Mouse (Mus musculus): ENCODE data around the gene Fbxo41. TPM values are rescaled to one million over a fixed set of nuclear protein-coding genes. Genes with fewer than 3 reads are reported as not detected.
"Not testable (repeated sequence)": the region's sequence is repeated elsewhere in the genome, so short reads cannot be mapped to it uniquely, and the experiment has no call there.

Fbxo41 gene
- polyA plus RNA-seq, 1 experiment from 2014 or later: 11.5 TPM

DNA sequence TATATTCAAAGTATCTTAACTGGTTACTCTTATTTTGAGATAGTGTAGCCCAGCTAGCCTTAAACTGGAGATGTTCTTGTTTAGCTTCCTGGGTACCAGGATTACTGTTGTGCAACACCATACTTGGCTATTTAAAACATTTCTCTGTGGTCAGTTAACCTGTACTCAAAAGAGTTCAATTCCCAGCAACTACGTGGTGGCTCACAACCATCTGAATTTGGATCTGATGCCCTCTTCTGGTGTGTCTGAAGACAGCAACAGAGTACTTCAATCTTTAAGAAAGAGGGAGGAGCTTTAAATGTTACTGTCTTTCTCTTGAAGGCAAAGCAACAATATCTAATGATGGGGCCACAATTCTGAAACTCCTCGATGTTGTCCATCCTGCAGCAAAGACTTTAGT lies 43.2 kb downstream of the Fbxo41 start:
- Histone ChIP-seq H3K4me1 (peaks cover 19% of the 10 kb centered on the region), H3K9ac (no peak overlapping the region), H3K9me3 (no peaks in the 10 kb centered on the region), H3K4me3 (no peak overlapping the region), H3K27me3 (replicated peaks) (no peaks in the 10 kb centered on the region), H3K4me2 (no peak overlapping the region), H3K27ac (no peak overlapping the region), H3K36me3 (replicated peaks) (peaks cover 51% of the 10 kb centered on the region)
- 93% methylated on average over 2 of the region's 2 CpGs for WGBS
- no peak for ATAC-seq (replicated peaks)

DNA sequence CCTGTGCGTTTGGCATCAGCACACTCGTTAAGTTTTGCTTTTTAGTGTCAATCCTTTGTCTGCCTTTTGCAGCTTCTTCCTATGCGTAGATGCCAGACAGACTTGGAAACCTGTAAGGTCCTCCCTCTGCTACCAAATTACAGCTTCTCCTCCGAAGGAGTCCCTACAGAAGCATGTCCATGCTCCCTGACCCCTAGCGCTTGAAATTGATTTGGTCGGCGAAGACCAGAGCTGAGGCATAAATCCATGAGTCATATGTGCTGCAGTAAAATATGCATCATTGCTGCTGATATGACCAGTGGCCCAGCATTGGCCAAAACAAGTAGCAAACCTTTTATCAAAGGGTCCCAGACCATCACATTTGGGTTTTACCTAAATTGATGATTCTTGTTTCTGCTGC lies 50.0 kb downstream of the Fbxo41 start:
- no peaks in the 10 kb centered on the region for H3K9me3 ChIP-seq
- WGBS: 10% methylated on average over 7 of the region's 7 CpGs
- peak overlapping the region; percentile 89 for H3K4me2 ChIP-seq
- H3K27ac ChIP-seq: peak overlapping the region; percentile 88
- H3K4me1 ChIP-seq: peaks cover 47% of the 10 kb centered on the region
- H3K36me3 ChIP-seq (replicated peaks): no peaks in the 10 kb centered on the region
- H3K27me3 ChIP-seq (replicated peaks): no peaks in the 10 kb centered on the region
- peak overlapping the region; percentile 78 for H3K9ac ChIP-seq
- peak overlapping the region; percentile 78 for H3K4me3 ChIP-seq
- ATAC-seq (replicated peaks): no peak

DNA sequence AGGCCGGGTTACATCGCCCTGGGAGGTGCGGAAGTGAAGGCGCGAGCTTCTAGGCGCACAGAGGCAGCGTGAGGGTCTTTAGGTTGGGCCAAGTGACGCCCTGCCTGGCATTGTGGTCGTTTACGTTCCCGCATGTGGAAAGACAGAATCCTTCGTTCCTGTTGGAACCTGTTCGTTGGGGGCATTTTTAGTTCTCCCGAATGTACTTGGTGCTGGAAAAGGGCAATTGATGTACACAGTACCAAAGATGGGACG lies 50.5 kb downstream of the Fbxo41 start:
- under 1% methylated on average over 15 of the region's 15 CpGs for WGBS
- no peak; the same call in 1 of the 2 replicates for ATAC-seq (replicated peaks)
- peaks cover 47% of the 10 kb centered on the region for H3K4me1 ChIP-seq

DNA sequence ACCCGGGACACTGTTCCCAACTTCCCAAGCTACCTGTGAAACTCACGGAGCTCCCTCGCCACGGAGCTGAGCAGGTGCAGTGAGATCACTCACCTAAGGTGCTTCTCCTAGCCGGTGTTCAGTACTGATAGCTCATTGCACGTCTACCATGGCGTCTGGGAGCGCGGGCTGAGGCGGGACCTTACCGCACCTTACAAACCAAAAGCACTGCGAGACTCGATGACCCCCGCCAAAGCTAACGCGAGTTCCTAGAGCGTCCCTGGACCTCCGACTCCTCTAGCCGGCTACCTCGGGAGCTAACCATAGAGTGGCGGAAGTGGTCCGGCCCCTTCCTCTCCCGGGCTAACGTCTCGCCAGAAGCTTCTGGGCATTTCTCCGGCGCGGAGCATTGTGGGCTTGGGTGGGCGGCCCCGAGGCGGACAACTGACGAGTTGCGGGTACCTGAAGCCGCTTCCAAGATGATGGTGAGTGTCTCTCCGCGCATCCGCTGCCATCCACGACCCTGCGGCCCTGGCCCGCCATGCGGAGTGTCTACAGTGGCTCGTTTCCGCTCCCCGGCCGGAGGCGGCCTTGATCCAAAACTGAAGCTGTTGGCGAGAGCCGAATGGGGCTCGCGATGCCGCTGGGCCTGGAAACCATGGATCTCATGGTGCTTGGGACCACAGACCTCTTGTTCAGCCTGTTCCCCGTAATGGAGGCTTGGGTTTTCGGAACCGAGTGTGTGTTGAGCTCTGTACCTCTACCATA lies 51.0 kb downstream of the Fbxo41 start, which contains the start of gene Pradc1:
Pradc1 (minus strand) TSS at position 307 of the 747 bp plus-strand sequence.
- ATAC-seq (replicated peaks): peak; percentile 95
- H3K27ac ChIP-seq: peak within 1 kb of the TSS; percentile 88
- no peaks in the 10 kb centered on the region for H3K9me3 ChIP-seq
- H3K4me2 ChIP-seq: peak within 1 kb of the TSS; percentile 89
- WGBS: under 1% methylated on average over 54 of the region's 54 CpGs
- H3K4me3 ChIP-seq: peak within 1 kb of the TSS; percentile 78
- H3K36me3 ChIP-seq (replicated peaks): no peaks in the 10 kb centered on the region
- H3K9ac ChIP-seq: peak within 1 kb of the TSS; percentile 78
- peaks cover 47% of the 10 kb centered on the region for H3K4me1 ChIP-seq
- no peaks in the 10 kb centered on the region for H3K27me3 ChIP-seq (replicated peaks)

More for the DNA sequence above, 50.5 kb downstream of the Fbxo41 start:
- no peaks in the 10 kb centered on the region for H3K9me3 ChIP-seq
- H3K4me3 ChIP-seq: peak overlapping the region; percentile 78
- peak overlapping the region; percentile 78 for H3K9ac ChIP-seq
- peak overlapping the region; percentile 89 for H3K4me2 ChIP-seq
- no peaks in the 10 kb centered on the region for H3K36me3 ChIP-seq (replicated peaks)
- H3K27me3 ChIP-seq (replicated peaks): no peaks in the 10 kb centered on the region
- H3K27ac ChIP-seq: peak overlapping the region; percentile 88

DNA sequence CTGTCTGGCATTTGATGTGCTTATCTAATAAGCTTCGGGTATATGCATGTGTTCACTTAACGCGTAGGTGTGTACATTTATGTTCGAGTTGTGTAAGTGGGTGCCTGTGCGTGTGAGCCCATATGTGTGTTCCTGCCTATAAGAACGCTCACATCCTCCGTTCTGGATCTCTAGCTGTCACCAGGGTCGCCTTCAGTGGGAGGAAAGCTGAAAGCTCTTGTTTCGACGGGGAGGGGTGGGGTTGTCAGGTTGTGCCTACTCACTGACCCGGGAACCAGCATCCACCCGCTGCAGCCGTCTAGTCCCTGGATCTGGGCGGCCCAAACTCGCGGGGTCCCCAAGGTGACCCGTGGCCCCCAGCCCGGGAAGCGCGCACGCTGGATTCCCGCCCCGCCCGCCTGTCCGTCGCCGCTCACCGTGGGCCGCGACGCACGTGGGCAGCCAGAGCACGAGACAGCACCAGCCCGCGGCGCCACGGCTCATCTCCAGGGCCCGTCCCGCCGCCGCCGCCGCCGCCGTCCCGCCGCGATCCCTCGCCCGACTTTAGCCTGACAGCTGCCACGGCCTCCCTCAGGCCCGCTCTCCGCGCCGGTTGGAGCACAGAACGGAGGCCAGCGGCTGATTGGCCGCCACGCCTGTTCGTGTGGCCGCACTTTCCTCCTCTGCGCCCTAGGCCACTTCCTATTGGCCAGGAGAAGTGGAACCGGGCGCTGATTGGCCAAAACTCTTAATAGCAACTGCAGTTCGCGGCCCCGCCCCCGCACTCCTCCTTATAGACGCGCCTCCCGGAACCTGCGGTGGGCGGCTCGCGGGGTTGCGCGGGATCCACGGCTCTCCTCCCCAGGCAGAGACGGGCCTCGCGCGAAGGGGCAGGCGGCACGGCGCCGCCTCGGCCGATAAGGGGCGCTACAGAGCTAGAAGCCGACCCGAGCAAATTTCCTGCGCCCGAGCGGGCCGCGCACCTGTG lies 51.8 kb downstream of the Fbxo41 start, which contains the start of gene Cct7:
Cct7 (plus strand) TSS at position 818 of the 967 bp plus-strand sequence.
- Histone ChIP-seq H3K9ac (peak within 1 kb of the TSS; percentile 78), H3K4me1 (peaks cover 40% of the 10 kb centered on the region), H3K9me3 (no peaks in the 10 kb centered on the region), H3K27me3 (replicated peaks) (no peaks in the 10 kb centered on the region), H3K36me3 (replicated peaks) (0 out of 2 replicates have a peak, but pooled peaks cover 5% of the 10 kb centered on the region), H3K27ac (peak within 1 kb of the TSS; percentile 88), H3K4me2 (peak within 1 kb of the TSS; percentile 89), H3K4me3 (peak within 1 kb of the TSS; percentile 78)
- ATAC-seq (replicated peaks): peak; percentile 93
- WGBS: 2% methylated on average over 96 of the region's 96 CpGs

DNA sequence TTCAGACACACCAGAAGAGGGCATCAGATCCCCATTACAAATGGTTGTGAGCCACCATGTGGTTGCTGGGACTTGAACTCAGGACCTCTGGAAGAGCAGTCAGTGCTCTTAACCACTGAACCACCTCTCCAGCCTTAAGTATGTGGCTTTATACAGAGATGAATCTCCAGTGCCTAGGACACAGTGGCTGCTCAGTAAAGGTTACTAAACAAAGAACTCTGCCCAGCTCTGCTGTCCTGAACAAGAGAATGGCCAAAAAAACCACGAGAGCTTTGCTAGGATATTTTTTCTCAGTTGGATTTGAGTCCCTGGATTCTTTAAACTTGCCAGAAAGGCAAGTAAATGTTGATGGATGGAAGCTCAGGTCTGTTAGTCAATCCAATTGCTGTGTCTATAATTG lies 52.7 kb downstream of the Fbxo41 start:
- peaks cover 34% of the 10 kb centered on the region for H3K4me1 ChIP-seq
- H3K36me3 ChIP-seq (replicated peaks); ATAC-seq (replicated peaks); H3K27ac ChIP-seq; H3K9me3 ChIP-seq; H3K27me3 ChIP-seq (replicated peaks); H3K9ac ChIP-seq: not testable (repeated sequence)
- peak overlapping the region; percentile 78 for H3K4me3 ChIP-seq
- peak overlapping the region; percentile 89; the same call in 1 of the 2 replicates for H3K4me2 ChIP-seq
- WGBS: 70% methylated on average over 1 of the region's 1 CpGs

DNA sequence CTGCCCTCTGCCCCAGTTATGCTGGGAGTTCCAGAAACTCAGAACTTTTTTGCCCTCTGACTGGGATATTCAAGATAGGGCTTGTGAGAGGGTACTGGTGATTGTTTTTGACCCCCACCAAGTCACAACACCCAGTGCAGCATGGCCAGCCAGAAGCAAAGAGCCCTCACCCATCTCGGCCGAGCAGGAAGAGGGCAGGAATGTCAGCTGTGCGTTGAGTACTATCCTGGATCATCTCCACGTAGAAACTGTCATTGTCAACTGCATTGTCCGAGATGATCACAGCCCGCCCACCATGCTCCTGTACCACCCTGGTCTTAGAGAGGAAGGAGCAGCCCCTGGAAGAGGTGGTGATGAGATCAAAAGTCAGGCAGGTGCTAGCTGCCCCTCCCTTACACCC lies 55.4 kb downstream of the Fbxo41 start:
- Histone ChIP-seq H3K9me3 (no peaks in the 10 kb centered on the region), H3K36me3 (replicated peaks) (0 out of 2 replicates have a peak, but pooled peaks cover 5% of the 10 kb centered on the region), H3K4me3 (no peak overlapping the region), H3K9ac (no peak overlapping the region), H3K27me3 (replicated peaks) (no peaks in the 10 kb centered on the region), H3K4me1 (peaks cover 7% of the 10 kb centered on the region), H3K4me2 (no peak overlapping the region), H3K27ac (no peak overlapping the region)
- WGBS: 86% methylated on average over 6 of the region's 6 CpGs
- no peak for ATAC-seq (replicated peaks)

DNA sequence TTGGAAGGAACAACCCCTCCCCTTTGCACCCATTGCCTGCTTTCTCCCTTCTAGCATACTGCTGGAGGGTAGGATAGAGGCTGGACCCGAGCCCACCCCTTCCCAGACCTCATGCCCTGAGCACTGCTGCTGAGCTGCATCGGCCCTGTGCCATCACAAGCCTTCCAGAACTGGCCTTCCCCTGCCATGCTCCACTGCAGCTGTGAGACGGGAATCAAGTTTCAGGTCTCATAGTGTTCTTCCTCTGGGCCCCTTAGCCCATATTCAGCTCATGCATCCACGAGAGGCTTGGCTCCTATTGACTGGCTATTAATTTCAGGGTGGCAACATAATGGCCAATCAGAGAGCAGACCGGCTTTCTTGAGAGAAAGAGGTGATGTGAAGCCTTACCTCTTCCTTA lies 57.5 kb downstream of the Fbxo41 start:
- WGBS: 72% methylated on average over 5 of the region's 5 CpGs
- no peak for ATAC-seq (replicated peaks)
- 0 out of 2 replicates have a peak, but pooled peaks cover 11% of the 10 kb centered on the region for H3K36me3 ChIP-seq (replicated peaks)

DNA sequence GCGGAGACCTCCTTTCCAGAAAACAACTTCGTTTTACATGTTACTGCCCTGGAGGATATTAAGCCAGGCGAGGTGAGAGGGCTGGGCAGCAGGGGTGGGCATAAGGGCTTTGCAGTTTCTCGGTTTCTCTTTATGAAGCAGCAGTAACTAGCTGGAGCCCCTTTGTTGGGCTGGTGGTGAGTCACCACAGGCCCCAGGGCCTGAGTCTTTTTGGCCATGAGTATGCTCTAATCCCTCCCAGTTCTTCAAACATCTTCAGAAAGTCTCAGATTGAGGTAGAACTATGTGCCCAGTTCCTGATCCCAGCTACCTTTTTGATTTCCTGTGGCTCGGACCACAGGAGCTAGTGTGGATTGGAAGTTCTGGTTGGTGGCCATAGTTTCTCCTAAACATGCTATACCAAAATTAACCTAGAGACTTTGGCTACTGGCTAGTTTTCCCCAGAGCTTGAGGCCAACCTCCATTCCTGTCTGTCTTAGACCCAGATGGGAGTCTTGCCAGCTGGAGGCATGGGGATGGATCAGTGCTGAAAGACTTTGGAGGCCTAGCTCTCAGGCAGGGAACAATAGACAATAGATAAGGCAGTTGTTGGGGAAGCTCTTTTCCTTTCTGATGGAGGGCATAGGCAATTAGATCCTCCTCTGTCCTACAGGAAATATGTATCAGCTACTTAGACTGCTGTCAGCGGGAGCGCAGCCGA lies 58.4 kb downstream of the Fbxo41 start:
- no peaks in the 10 kb centered on the region for H3K27me3 ChIP-seq (replicated peaks)
- H3K36me3 ChIP-seq (replicated peaks): 0 out of 2 replicates have a peak, but pooled peaks cover 11% of the 10 kb centered on the region
- no peak overlapping the region for H3K4me3 ChIP-seq
- ATAC-seq (replicated peaks): no peak
- H3K27ac ChIP-seq: no peak overlapping the region
- no peak overlapping the region for H3K4me2 ChIP-seq
- H3K9me3 ChIP-seq: no peaks in the 10 kb centered on the region
- no peaks in the 10 kb centered on the region for H3K4me1 ChIP-seq
- 95% methylated on average over 8 of the region's 8 CpGs for WGBS
- H3K9ac ChIP-seq: no peak overlapping the region

More for the DNA sequence above, 57.5 kb downstream of the Fbxo41 start:
- H3K4me3 ChIP-seq: no peak overlapping the region
- no peak overlapping the region for H3K4me2 ChIP-seq
- H3K27me3 ChIP-seq (replicated peaks): no peaks in the 10 kb centered on the region
- H3K27ac ChIP-seq: no peak overlapping the region
- H3K9ac ChIP-seq: no peak overlapping the region
- H3K9me3 ChIP-seq: no peaks in the 10 kb centered on the region
- H3K4me1 ChIP-seq: peaks cover under 1% of the 10 kb centered on the region; the same call in 1 of the 2 replicates

DNA sequence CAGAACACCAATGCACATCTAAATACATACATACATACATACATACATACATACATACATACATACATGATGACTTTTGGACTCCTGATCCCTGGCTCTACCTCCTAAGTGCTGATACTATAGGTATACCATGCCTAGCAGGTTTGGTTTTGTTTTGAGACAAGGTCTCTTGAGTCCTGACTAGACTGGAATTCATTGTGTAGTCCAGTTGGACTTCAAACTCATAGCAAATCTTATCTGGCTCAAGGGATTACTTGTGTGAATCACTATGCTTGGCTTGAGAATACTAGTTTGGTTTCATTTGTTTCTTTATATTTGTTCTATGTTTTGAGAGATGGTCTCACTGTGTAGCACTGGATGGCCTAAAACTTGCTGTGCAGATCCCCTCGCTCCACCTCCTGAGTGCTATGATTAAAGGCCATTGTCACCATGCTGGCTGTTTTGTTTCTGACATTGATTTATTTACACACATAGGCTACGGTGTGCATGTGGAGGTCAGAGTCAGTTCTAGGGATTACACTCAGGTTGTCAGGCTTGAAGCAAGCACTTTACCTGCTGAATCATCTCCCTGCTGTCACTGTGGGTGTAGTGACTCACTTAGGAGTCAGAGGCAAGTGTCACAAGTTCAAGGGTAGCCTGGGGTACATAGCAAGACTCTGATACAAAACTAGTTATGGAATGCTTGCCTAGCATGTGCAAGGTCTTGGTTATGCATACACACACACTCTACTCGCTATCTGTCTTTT lies 59.1 kb downstream of the Fbxo41 start:
- peaks cover 15% of the 10 kb centered on the region; the same call in 1 of the 2 replicates for H3K36me3 ChIP-seq (replicated peaks)
- H3K4me1 ChIP-seq: no peaks in the 10 kb centered on the region
- no peaks in the 10 kb centered on the region for H3K9me3 ChIP-seq
- no peaks in the 10 kb centered on the region for H3K27me3 ChIP-seq (replicated peaks)
- no peak for ATAC-seq (replicated peaks)
- H3K4me2 ChIP-seq: no peak overlapping the region
- no peak overlapping the region for H3K27ac ChIP-seq
- no peak overlapping the region for H3K9ac ChIP-seq
- H3K4me3 ChIP-seq: no peak overlapping the region
- WGBS: 91% methylated on average over 3 of the region's 3 CpGs

DNA sequence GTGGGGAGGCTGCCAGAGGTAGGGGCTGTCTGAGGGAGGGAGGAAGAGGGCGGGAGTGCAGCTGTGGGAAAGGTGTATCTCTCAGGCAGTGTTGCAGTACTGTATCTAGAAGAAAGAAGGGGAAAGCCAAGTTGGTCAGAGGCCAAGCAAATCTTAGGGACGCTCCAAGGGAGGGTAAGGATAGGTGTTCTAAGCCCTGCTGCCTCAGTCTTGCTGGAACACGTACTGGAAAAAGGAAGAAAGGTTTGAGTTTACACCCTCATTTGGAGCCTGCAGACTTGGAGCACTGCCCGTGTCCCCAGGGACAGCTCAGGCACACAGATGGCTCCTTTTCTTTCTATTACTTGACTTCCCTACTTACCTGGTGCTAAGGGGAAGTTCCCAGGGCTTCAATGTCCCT lies 61.7 kb downstream of the Fbxo41 start:
- Histone ChIP-seq H3K27me3 (replicated peaks) (no peaks in the 10 kb centered on the region), H3K4me2 (no peak overlapping the region), H3K4me1 (no peaks in the 10 kb centered on the region), H3K27ac (no peak overlapping the region), H3K9me3 (no peaks in the 10 kb centered on the region), H3K4me3 (no peak overlapping the region), H3K9ac (no peak overlapping the region), H3K36me3 (replicated peaks) (peaks cover 19% of the 10 kb centered on the region; the same call in 1 of the 2 replicates)
- WGBS: 95% methylated on average over 4 of the region's 4 CpGs
- ATAC-seq (replicated peaks): no peak

All from midbrain, embryonic 15.5 days (tissue).